Mouse (Mus musculus) midbrain, postnatal 0 days (tissue): ENCODE measurements around the gene Vmn2r116. TPM values are rescaled to one million over a fixed set of nuclear protein-coding genes. Genes with fewer than 3 reads are reported as not detected.
A peak's percentile ranks its signal among the peaks of the same experiment; 100 is the strongest.
"Not testable (repeated sequence)": the region's sequence is repeated elsewhere in the genome, so short reads cannot be mapped to it uniquely, and the experiment has no call there.

Experiments used
- ATAC-seq: fragments of 200-750 bp; cut with Nextera tagmentation; 2 replicates; pipeline ENCODE4 v1.8.0; 2017; ENCODE audit warnings: moderate number of reproducible peaks, mild to moderate bottlenecking, moderate TSS enrichment, moderate library complexity; ENCODE audit not compliant: low FRiP score
- DNase-seq: peaks from one replicate; pipeline ENCODE4 v3.0.0-alpha.2; 2015; ENCODE audit warnings: low spot score
- H3K27ac ChIP-seq: fragments of 300-500 bp; sonication (generic); 2 replicates; pipeline ENCODE4 v1.5.1; 2014; ENCODE audit warnings: low read depth, mild to moderate bottlenecking, low read length, mixed read lengths
- H3K27me3 ChIP-seq: fragments of 300-500 bp; sonication (generic); 2 replicates; pipeline ENCODE4 v1.6.1; 2014; ENCODE audit warnings: low read length, control low read depth, mixed read lengths; ENCODE audit not compliant: insufficient read depth
- H3K36me3 ChIP-seq: fragments of 300-500 bp; sonication (generic); 2 replicates; pipeline ENCODE4 v1.6.1; 2014; ENCODE audit warnings: low read length, control low read depth, mixed read lengths; ENCODE audit not compliant: insufficient read depth
- H3K4me1 ChIP-seq: fragments of 300-500 bp; sonication (generic); 2 replicates; pipeline ENCODE4 v1.6.1; 2014; ENCODE audit warnings: mild to moderate bottlenecking, control low read depth, antibody characterized with exemption, low read length, mixed read lengths; ENCODE audit not compliant: insufficient read depth
- H3K4me2 ChIP-seq: fragments of 300-500 bp; sonication (generic); 2 replicates; pipeline ENCODE4 v1.6.1; 2014; ENCODE audit warnings: low read depth, mild to moderate bottlenecking, low read length, mixed read lengths; ENCODE audit not compliant: poor library complexity, severe bottlenecking
- H3K4me3 ChIP-seq: fragments of 300-500 bp; sonication (generic); 2 replicates; pipeline ENCODE4 v1.5.1; 2014; ENCODE audit warnings: low read depth, mild to moderate bottlenecking, low read length, moderate library complexity
- H3K9ac ChIP-seq: fragments of 300-500 bp; sonication (generic); replicated peaks from 2 replicates; pipeline ENCODE4 v1.6.1; 2014; ENCODE audit warnings: mild to moderate bottlenecking, low read length, moderate library complexity, mixed read lengths; ENCODE audit not compliant: poor library complexity, severe bottlenecking
- H3K9me3 ChIP-seq: fragments of 300-500 bp; sonication (generic); 2 replicates; pipeline ENCODE4 v1.6.1; 2016; ENCODE audit warnings: low read length, control low read depth
- CTCF ChIP-seq: IDR thresholded peaks from 2 replicates; pipeline ENCODE4 v1.5.1; 2016; ENCODE audit warnings: antibody characterized with exemption, mild to moderate bottlenecking
- WGBS: fragments of 180-500 bp; shearing (Covaris S2); extraction: QIAGEN DNeasy Blood & Tissue Kit; methylation state at CpG from one replicate; pipeline ENCODE4 v1.1.7; 2014; 5-methylcytosine and 5-hydroxymethylcytosine counted together
- polyA plus RNA-seq: library from polyadenylated mRNA; unstranded; fragments of >200 nt; fragmentation: Nextera tagmentation; extraction: Ambion mirVana; gene quantifications from 2 replicates; pipeline ENCODE4 v1.2.1, GENCODE M21; 2015
- total RNA-seq: library from RNA; depleted of rRNA; stranded (reverse); fragments of >200 nt; gene quantifications from 2 replicates; pipeline ENCODE4 v1.2.3, GENCODE M21; 2014; rRNA removed

The Vmn2r116 gene
- not detected in 2 replicates for total RNA-seq
- not detected in 2 replicates for polyA plus RNA-seq

- not testable (repeated sequence) for H3K4me2 ChIP-seq, H3K4me1 ChIP-seq, DNase-seq, H3K9ac ChIP-seq, H3K27ac ChIP-seq, H3K27me3 ChIP-seq, H3K4me3 ChIP-seq, ATAC-seq, H3K9me3 ChIP-seq, H3K36me3 ChIP-seq
Observed at GRCm38 (mm10) chr17:23384304-23384703, at the start of gene Vmn2r116. TSS of gene Vmn2r116 (plus strand) at chr17:23384604.

- DNase-seq, ATAC-seq, H3K27ac ChIP-seq, H3K4me2 ChIP-seq, H3K36me3 ChIP-seq, H3K4me3 ChIP-seq, H3K9ac ChIP-seq, H3K9me3 ChIP-seq, H3K27me3 ChIP-seq, H3K4me1 ChIP-seq: not testable (repeated sequence)
- 56% methylated on average over 2 of the region's 2 CpGs for WGBS
Observed at GRCm38 (mm10) chr17:23343441-23343840, 41.0 kb upstream of the Vmn2r116 start, which contains the start of gene Vmn2r115. TSS of gene Vmn2r115 (plus strand) at chr17:23343741.

GRCm38 (mm10) chr17:23351644-23352043 is 32.8 kb upstream of the Vmn2r116 start:
- TF ChIP-seq CTCF, result no peak

GRCm38 (mm10) chr17:23433150-23433679 is 48.8 kb downstream of the Vmn2r116 start:
- DNase-seq (no peak), ATAC-seq (0 out of 2 replicates have a peak, but pooled peaks have one; percentile 23)
- Histone ChIP-seq H3K27ac (no peak overlapping the region), H3K4me1 (no peaks in the 10 kb centered on the region), H3K9me3 (peaks cover 9% of the 10 kb centered on the region), H3K36me3 (no peaks in the 10 kb centered on the region), H3K9ac (no peak overlapping the region), H3K4me3 (no peak overlapping the region), H3K27me3 (no peaks in the 10 kb centered on the region), H3K4me2 (no peak overlapping the region)
- TF ChIP-seq CTCF, result no peak
- 73% methylated on average over 6 of the region's 6 CpGs for WGBS

More at GRCm38 (mm10) chr17:23351644-23352043, 32.8 kb upstream of the Vmn2r116 start:
- DNase-seq (no peak), ATAC-seq (no peak)
- Histone ChIP-seq H3K4me1 (no peaks in the 10 kb centered on the region), H3K36me3 (no peaks in the 10 kb centered on the region), H3K9ac (no peak overlapping the region), H3K4me2 (no peak overlapping the region), H3K9me3 (no peaks in the 10 kb centered on the region), H3K27me3 (no peaks in the 10 kb centered on the region), H3K27ac (no peak overlapping the region), H3K4me3 (no peak overlapping the region)
- 100% methylated on average over 1 of the region's 1 CpGs for WGBS

Other genes with a start within 250 kb of the Vmn2r116 start
- 21.0 and 22.1 TPM in 2 replicates for gene Zfp40, start 191.4 kb upstream of the Vmn2r116 start, total RNA-seq
- gene Zfp40, start 191.4 kb upstream of the Vmn2r116 start, polyA plus RNA-seq, result 19.8 TPM in 2 replicates
- gene Vmn2r114, start 72.1 kb upstream of the Vmn2r116 start, total RNA-seq, result not detected in 2 replicates
- gene Vmn2r114, start 72.1 kb upstream of the Vmn2r116 start, polyA plus RNA-seq, result not detected in 2 replicates
- not detected in 2 replicates for gene Vmn2r115, start 40.9 kb upstream of the Vmn2r116 start, total RNA-seq
- gene Vmn2r115, start 40.9 kb upstream of the Vmn2r116 start, polyA plus RNA-seq, result not detected in 2 replicates
- gene Vmn2r117, start 95.1 kb downstream of the Vmn2r116 start, total RNA-seq, result not detected in 2 replicates
- not detected in 2 replicates for gene Vmn2r117, start 95.1 kb downstream of the Vmn2r116 start, polyA plus RNA-seq
- 16.9 and 21.7 TPM in 2 replicates for gene Zfp213, start 179.6 kb downstream of the Vmn2r116 start, total RNA-seq
- 10.0 and 10.7 TPM in 2 replicates for gene Zfp213, start 179.6 kb downstream of the Vmn2r116 start, polyA plus RNA-seq
- 36.2 and 48.2 TPM in 2 replicates for gene Zfp13, start 214.9 kb downstream of the Vmn2r116 start, total RNA-seq
- gene Zfp13, start 214.9 kb downstream of the Vmn2r116 start, polyA plus RNA-seq, result 23.3 and 26.3 TPM in 2 replicates
- not detected in 2 replicates for gene Zscan10, start 216.3 kb downstream of the Vmn2r116 start, total RNA-seq
- not detected in 2 replicates for gene Zscan10, start 216.3 kb downstream of the Vmn2r116 start, polyA plus RNA-seq